Mouse (Mus musculus) kidney, adult 11 months (tissue): ENCODE measurements around the gene Asb4.

Experiments used
- DNase-seq: peaks from one replicate; pipeline ENCODE4 v3.0.0; 2022

Asb4 gene

DNA sequence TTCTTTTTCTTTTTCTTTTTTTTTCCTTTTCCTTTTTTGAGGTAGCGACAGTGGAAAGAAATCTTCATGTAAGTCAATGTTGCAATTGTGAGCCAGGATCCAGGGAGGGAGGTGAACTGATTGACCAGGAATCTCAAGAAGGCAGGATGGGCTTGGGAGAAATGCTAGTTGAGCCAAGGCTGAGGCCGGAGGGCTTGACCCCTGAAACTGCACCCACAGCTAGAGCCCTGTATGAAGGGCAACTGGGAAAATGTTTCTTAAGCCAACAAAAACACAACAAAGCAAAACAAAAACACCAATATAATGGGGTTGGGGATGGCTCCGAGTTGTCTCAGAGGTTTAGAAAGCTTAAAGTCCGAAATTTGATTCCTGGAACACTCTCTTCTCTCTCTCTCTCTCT is 65.2 kb downstream of the Asb4 start:
- peak; percentile 40 for DNase-seq

DNA sequence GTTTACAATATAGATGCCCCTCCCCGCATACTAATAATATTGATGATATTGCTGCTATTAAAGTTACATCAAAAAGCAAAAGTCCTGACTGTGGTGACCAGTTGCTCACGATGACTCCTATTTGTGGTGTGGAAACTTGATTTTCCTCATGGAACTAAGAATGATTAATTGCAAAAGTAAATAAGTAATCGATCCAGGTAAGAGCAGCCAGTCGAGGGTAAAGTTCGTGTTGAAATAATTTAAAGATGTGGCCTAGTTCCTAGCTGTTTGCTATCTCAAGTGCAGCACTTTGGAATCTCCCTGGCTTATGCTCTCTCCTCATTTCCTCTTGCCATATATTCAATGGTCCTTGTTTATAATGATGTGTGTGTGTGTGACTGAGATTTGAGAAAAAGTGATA is 66.7 kb downstream of the Asb4 start:
- DNase-seq: peak; percentile 12

DNA sequence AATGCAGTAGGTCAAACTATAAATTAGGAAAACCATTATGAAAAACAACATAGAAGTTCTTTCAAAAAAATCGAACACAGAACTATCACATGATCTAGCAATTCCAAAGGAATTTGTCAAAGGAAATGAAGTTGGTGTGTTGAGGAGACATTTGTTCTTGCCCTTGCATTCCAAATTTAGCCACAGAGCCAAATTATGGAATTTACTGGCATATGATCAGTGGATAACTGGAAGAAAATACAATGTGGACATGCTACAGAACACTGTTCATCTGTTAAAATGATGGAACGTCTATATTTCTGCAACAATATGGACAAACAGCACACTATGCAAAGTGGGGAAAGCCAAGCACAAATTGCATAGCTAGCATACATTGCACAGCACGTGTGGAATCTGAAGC is 72.7 kb downstream of the Asb4 start:
- DNase-seq: no peak

DNA sequence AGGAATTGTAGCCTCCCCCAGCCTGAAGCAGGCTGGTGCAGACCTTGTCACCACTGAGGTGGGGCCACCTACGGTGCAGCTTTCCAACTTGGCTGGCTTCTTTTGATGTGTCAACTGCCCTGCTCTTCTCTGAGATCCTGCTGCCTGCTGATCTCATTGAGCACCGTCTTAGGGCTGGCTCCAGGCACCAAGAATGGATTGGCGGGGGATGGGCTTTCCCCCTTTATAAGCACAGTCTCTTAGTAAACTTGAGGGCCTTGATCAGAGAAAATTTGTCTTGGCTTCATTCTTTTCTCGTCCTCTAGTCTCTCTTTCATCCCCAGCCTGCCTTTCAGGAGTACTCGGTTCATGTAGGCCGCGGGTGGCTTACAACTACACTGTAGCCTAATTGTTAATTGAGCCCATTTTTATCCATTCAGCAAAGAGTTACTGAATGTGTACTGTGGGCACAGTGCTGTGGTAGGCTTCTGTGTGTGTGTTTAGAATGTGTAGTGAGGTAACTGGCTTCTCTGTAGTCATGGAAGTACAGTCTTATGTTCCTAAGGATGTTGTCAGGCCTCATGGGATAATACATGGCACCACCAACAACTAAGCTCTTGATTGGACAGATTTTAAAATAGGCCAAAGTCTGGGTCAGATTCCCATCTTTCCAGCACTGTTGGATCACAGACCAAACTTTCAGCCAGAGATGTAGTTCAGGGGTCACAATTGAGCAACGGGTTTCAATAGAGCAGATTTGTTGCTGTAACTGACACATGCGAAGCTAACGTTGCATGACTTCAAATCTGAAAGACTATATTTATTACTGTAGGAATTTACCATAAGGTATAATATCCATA is 87.5 kb downstream of the Asb4 start:
- no peak for DNase-seq

DNA sequence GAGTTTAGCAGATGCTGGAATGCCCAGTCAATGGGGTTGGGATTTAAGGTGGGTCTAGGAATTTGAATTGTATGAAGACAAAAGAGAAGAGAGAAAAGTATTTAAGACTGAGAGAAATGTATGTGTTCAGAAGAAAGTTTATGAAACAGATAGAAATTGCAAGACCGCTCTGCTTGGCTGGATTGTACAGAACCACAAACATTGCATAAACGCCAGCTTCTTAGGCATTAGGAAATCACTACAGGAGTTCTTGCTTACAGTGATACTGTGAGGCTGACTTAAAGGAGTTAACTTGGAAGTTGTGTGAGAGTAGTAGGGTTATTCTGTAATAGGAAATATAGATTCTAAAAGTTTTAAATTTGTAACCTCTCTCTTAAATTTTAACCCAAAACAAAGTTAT is 89.5 kb downstream of the Asb4 start:
- DNase-seq: no peak

DNA sequence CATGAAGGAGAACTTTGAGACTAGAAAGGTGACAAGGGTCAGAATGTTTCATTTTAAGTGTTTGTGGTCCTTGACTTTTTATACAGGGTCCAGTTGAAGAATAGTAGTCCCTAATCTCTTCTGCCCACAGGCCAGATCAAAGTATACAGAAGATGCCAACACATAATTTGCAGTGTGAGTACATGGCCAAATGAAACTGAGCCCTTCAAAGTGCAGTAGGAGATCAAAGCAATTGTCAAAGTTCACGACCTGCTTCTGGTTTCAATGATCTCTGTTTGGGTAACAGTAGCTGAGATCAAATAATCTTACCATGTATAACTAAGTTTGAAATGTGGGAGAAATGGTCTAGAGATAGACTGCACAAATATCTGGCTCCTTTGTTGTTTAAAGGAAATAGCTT is 90.8 kb downstream of the Asb4 start:
- no peak for DNase-seq

DNA sequence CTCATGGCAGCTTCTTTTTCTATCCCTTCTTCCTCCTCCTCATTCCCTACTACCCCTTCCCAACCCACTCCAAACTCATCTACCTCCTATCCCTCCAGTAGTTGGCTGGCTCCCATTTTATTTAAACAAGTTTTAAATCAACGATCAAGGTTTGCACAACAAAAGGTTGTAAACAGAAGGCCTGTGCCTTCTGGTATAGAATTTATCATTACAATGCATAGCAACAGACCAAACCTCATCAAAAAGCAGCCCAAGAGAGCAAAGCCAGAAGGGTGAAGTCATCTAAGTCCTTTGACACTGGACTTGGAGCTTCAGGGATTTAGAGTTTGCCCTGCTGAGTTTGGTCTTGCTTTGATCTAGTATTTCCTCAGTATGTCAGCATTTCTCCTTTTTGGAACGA is 97.9 kb downstream of the Asb4 start:
- no peak for DNase-seq

DNA sequence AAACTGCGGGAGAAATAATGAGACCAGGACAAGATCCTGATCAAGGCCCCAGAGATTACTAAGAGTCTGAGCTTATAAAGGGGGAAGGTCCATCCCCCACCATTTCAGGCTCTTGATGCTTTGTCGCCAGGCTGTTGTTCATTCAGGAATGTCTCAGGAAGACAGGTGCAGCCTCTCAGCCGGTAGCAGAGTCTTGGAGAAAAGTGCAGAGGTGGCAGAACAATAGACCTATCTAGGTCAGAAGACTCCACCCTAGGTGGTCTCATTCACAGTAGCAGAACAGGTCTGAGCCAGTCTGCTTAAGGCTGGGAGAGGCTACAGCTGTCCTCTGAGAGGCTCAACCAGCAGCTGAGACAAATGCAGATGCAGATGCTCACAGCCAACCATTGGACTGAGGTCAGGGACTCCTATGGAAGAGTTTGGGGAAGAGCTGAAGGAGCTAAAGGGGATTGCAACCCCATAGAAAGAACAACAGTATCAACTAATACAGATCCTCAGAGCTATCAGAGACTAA is 99.1 kb downstream of the Asb4 start:
- DNase-seq: no peak
